Mouse (Mus musculus): ENCODE results near the gene Naa40. TPM values are rescaled to one million over a fixed set of nuclear protein-coding genes. Genes with fewer than 3 reads are reported as not detected.
A peak's percentile ranks its signal among the peaks of the same experiment; 100 is the strongest.

Gene Naa40
- polyA plus RNA-seq, 1 experiment from 2014 or later: 59.6 TPM

- Histone ChIP-seq H3K27ac (replicated peaks) (no peak overlapping the region), H3K4me3 (replicated peaks) (no peak overlapping the region), H3K4me2 (no peak overlapping the region), H3K36me3 (peaks cover 46% of the 10 kb centered on the region), H3K27me3 (replicated peaks) (no peaks in the 10 kb centered on the region), H3K4me1 (no peaks in the 10 kb centered on the region), H3K9ac (replicated peaks) (no peak overlapping the region), H3K9me3 (replicated peaks) (no peaks in the 10 kb centered on the region)
- 90% methylated on average over 9 of the region's 9 CpGs for WGBS
- no peak for ATAC-seq (ENCODE audit: low FRiP score)
These were observed 15.8 kb downstream of the Naa40 start for GRCm38 (mm10) chr19:7225096-7225690.

GRCm38 (mm10) chr19:7224253-7224652, 16.7 kb downstream of the Naa40 start:
- Histone ChIP-seq H3K27ac (replicated peaks) (no peak overlapping the region), H3K4me2 (no peak overlapping the region), H3K9me3 (replicated peaks) (no peaks in the 10 kb centered on the region), H3K9ac (replicated peaks) (no peak overlapping the region), H3K27me3 (replicated peaks) (no peaks in the 10 kb centered on the region), H3K4me1 (no peaks in the 10 kb centered on the region), H3K36me3 (peaks cover 36% of the 10 kb centered on the region), H3K4me3 (replicated peaks) (no peak overlapping the region)
- no peak for ATAC-seq (ENCODE audit: low FRiP score)
- WGBS: 93% methylated on average over 3 of the region's 3 CpGs

GRCm38 (mm10) chr19:7223488-7223887, 17.5 kb downstream of the Naa40 start:
- no peak overlapping the region for H3K9ac ChIP-seq (replicated peaks)
- H3K27ac ChIP-seq (replicated peaks): no peak overlapping the region
- H3K4me1 ChIP-seq: no peaks in the 10 kb centered on the region
- H3K4me2 ChIP-seq: no peak overlapping the region
- H3K27me3 ChIP-seq (replicated peaks): no peaks in the 10 kb centered on the region
- no peak overlapping the region for H3K4me3 ChIP-seq (replicated peaks)
- ATAC-seq (ENCODE audit: low FRiP score): no peak
- H3K9me3 ChIP-seq (replicated peaks): no peaks in the 10 kb centered on the region
- H3K36me3 ChIP-seq: peaks cover 30% of the 10 kb centered on the region

- WGBS: 86% methylated on average over 6 of the region's 6 CpGs
- no peak overlapping the region for H3K9ac ChIP-seq (replicated peaks)
- no peak overlapping the region for H3K4me3 ChIP-seq (replicated peaks)
- no peaks in the 10 kb centered on the region for H3K27me3 ChIP-seq (replicated peaks)
- H3K9me3 ChIP-seq (replicated peaks): no peaks in the 10 kb centered on the region
- peaks cover 8% of the 10 kb centered on the region for H3K4me1 ChIP-seq
- peaks cover 17% of the 10 kb centered on the region for H3K36me3 ChIP-seq
- no peak overlapping the region for H3K4me2 ChIP-seq
- ATAC-seq (ENCODE audit: low FRiP score): no peak
- H3K27ac ChIP-seq (replicated peaks): no peak overlapping the region
These were observed 18.8 kb downstream of the Naa40 start for GRCm38 (mm10) chr19:7222196-7222595.

GRCm38 (mm10) chr19:7218753-7219152, 22.2 kb downstream of the Naa40 start:
- peaks cover 38% of the 10 kb centered on the region for H3K4me1 ChIP-seq
- no peaks in the 10 kb centered on the region for H3K27me3 ChIP-seq (replicated peaks)
- 97% methylated on average over 5 of the region's 5 CpGs for WGBS
- no peaks in the 10 kb centered on the region for H3K9me3 ChIP-seq (replicated peaks)
- H3K4me2 ChIP-seq: no peak overlapping the region
- no peak overlapping the region for H3K9ac ChIP-seq (replicated peaks)
- no peak for ATAC-seq (ENCODE audit: low FRiP score)
- peaks cover 16% of the 10 kb centered on the region for H3K36me3 ChIP-seq
- H3K27ac ChIP-seq (replicated peaks): no peak overlapping the region
- no peak overlapping the region for H3K4me3 ChIP-seq (replicated peaks)

GRCm38 (mm10) chr19:7217926-7218267, 23.1 kb downstream of the Naa40 start:
- 14% methylated on average over 6 of the region's 6 CpGs for WGBS
- no peak overlapping the region for H3K9ac ChIP-seq (replicated peaks)
- peak overlapping the region; percentile 41; the same call in 1 of the 2 replicates for H3K27ac ChIP-seq (replicated peaks)
- peaks cover 16% of the 10 kb centered on the region for H3K36me3 ChIP-seq
- H3K4me3 ChIP-seq (replicated peaks): peak overlapping the region; percentile 70
- H3K9me3 ChIP-seq (replicated peaks): no peaks in the 10 kb centered on the region
- no peaks in the 10 kb centered on the region for H3K27me3 ChIP-seq (replicated peaks)
- peaks cover 38% of the 10 kb centered on the region for H3K4me1 ChIP-seq
- H3K4me2 ChIP-seq: peak overlapping the region; percentile 71
- no peak for ATAC-seq (ENCODE audit: low FRiP score)

- peak within 1 kb of the TSS; percentile 70 for H3K4me3 ChIP-seq (replicated peaks)
- peak within 1 kb of the TSS; percentile 71 for H3K4me2 ChIP-seq
- no peaks in the 10 kb centered on the region for H3K27me3 ChIP-seq (replicated peaks)
- H3K9me3 ChIP-seq (replicated peaks): no peaks in the 10 kb centered on the region
- peaks cover 38% of the 10 kb centered on the region for H3K4me1 ChIP-seq
- H3K9ac ChIP-seq (replicated peaks): peak within 1 kb of the TSS; percentile 65
- peak within 1 kb of the TSS; percentile 93 for H3K27ac ChIP-seq (replicated peaks)
- ATAC-seq (ENCODE audit: low FRiP score): peak; percentile 96
- under 1% methylated on average over 50 of the region's 50 CpGs for WGBS
- H3K36me3 ChIP-seq: peaks cover 16% of the 10 kb centered on the region
These were observed 23.6 kb downstream of the Naa40 start, which contains the start of gene Cox8a for GRCm38 (mm10) chr19:7217162-7217925. Gene Cox8a (minus strand): TSS chr19:7217616.

- Histone ChIP-seq H3K4me3 (replicated peaks) (no peak overlapping the region), H3K9me3 (replicated peaks) (no peaks in the 10 kb centered on the region), H3K4me2 (no peak overlapping the region), H3K9ac (replicated peaks) (no peak overlapping the region), H3K4me1 (peaks cover 38% of the 10 kb centered on the region), H3K27me3 (replicated peaks) (no peaks in the 10 kb centered on the region), H3K36me3 (peaks cover 24% of the 10 kb centered on the region), H3K27ac (replicated peaks) (no peak overlapping the region)
- no peak for ATAC-seq (ENCODE audit: low FRiP score)
- WGBS: 87% methylated on average over 5 of the region's 5 CpGs
These were observed 26.5 kb downstream of the Naa40 start for GRCm38 (mm10) chr19:7214484-7214883.

GRCm38 (mm10) chr19:7213010-7213409, 28.0 kb downstream of the Naa40 start:
- H3K4me3 ChIP-seq (replicated peaks): no peak overlapping the region
- no peaks in the 10 kb centered on the region for H3K27me3 ChIP-seq (replicated peaks)
- no peak overlapping the region for H3K4me2 ChIP-seq
- H3K9ac ChIP-seq (replicated peaks): no peak overlapping the region
- WGBS: 93% methylated on average over 3 of the region's 3 CpGs
- peaks cover 34% of the 10 kb centered on the region for H3K4me1 ChIP-seq
- no peak for ATAC-seq (ENCODE audit: low FRiP score)
- H3K36me3 ChIP-seq: peaks cover 24% of the 10 kb centered on the region
- no peak overlapping the region for H3K27ac ChIP-seq (replicated peaks)
- H3K9me3 ChIP-seq (replicated peaks): no peaks in the 10 kb centered on the region

- 95% methylated on average over 1 of the region's 1 CpGs for WGBS
- ATAC-seq (ENCODE audit: low FRiP score): no peak
- H3K4me2 ChIP-seq: no peak overlapping the region
- H3K36me3 ChIP-seq: peaks cover 24% of the 10 kb centered on the region
- H3K9ac ChIP-seq (replicated peaks): no peak overlapping the region
- peaks cover 30% of the 10 kb centered on the region for H3K4me1 ChIP-seq
- no peak overlapping the region for H3K4me3 ChIP-seq (replicated peaks)
- no peaks in the 10 kb centered on the region for H3K27me3 ChIP-seq (replicated peaks)
- no peaks in the 10 kb centered on the region for H3K9me3 ChIP-seq (replicated peaks)
- H3K27ac ChIP-seq (replicated peaks): no peak overlapping the region
These were observed 28.8 kb downstream of the Naa40 start for GRCm38 (mm10) chr19:7212216-7212615.

- Histone ChIP-seq H3K4me3 (replicated peaks) (no peak overlapping the region), H3K4me1 (peaks cover 26% of the 10 kb centered on the region), H3K4me2 (no peak overlapping the region), H3K9me3 (replicated peaks) (no peaks in the 10 kb centered on the region), H3K36me3 (peaks cover 19% of the 10 kb centered on the region), H3K27me3 (replicated peaks) (no peaks in the 10 kb centered on the region), H3K27ac (replicated peaks) (no peak overlapping the region), H3K9ac (replicated peaks) (no peak overlapping the region)
- ATAC-seq (ENCODE audit: low FRiP score): no peak
- WGBS: 84% methylated on average over 7 of the region's 7 CpGs
These were observed 30.9 kb downstream of the Naa40 start for GRCm38 (mm10) chr19:7209907-7210646.
